Mouse (Mus musculus): ENCODE results near the gene Grid1. TPM values are rescaled to one million over a fixed set of nuclear protein-coding genes. Genes with fewer than 3 reads are reported as not detected.

The Grid1 gene
- polyA plus RNA-seq, 1 experiment from 2014 or later, result 0.65 TPM

DNA sequence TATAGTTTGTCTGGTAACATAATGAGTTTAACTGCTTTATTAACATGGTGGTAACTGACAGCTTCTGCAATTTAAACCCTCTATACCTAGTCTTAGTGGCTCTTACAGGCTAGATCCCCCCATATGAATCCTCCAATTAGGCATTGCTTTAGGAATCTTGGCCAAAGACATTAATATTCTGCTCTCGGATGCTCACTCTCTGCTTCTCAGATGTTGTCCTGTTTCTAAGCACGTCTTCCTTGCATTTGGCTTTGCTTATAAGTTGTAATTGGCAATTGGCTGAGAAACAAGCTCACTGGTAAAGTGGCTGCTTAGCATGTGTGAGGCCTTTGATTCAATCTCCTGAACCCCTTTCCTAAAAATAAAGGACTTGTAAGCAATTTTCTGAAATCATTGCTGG is 610.4 kb downstream of the Grid1 start:
- Histone ChIP-seq H3K36me3 (no peaks in the 10 kb centered on the region), H3K4me2 (replicated peaks) (no peak overlapping the region), H3K4me3 (no peak overlapping the region), H3K27ac (no peak overlapping the region), H3K27me3 (no peaks in the 10 kb centered on the region), H3K9me3 (no peaks in the 10 kb centered on the region), H3K4me1 (no peaks in the 10 kb centered on the region), H3K9ac (no peak overlapping the region)
- no peak for ATAC-seq (ENCODE audit: insufficient number of reproducible peaks, insufficient read depth, low FRiP score, low TSS enrichment)
- WGBS, result 80% methylated on average over 2 of the region's 2 CpGs

DNA sequence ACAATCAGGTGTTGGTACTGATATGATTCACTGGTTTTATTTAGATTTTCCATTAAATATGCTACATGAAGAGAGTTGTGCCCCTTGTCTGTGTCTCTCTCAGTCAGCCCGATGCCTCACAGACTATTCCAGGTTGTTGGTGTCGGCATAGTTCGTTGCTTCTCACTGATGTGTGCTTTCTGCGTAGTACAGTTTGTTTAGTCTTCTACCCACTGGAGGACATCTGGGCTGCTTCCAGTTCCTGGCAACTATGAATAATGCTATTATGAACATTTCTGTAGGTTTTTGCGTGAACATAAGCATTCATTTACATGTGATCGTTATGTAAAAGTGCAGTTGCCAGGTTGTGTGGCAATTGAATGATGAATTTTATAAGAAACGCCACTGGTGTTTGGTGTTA is 633.8 kb downstream of the Grid1 start:
- no peaks in the 10 kb centered on the region for H3K27me3 ChIP-seq
- H3K4me1 ChIP-seq, result no peaks in the 10 kb centered on the region
- H3K36me3 ChIP-seq, result no peaks in the 10 kb centered on the region
- H3K27ac ChIP-seq, result no peak overlapping the region
- no peaks in the 10 kb centered on the region for H3K9me3 ChIP-seq
- ATAC-seq (ENCODE audit: insufficient number of reproducible peaks, insufficient read depth, low FRiP score, low TSS enrichment), result no peak
- no peak overlapping the region for H3K4me3 ChIP-seq
- H3K9ac ChIP-seq, result no peak overlapping the region
- 90% methylated on average over 7 of the region's 7 CpGs for WGBS
- H3K4me2 ChIP-seq (replicated peaks), result no peak overlapping the region

DNA sequence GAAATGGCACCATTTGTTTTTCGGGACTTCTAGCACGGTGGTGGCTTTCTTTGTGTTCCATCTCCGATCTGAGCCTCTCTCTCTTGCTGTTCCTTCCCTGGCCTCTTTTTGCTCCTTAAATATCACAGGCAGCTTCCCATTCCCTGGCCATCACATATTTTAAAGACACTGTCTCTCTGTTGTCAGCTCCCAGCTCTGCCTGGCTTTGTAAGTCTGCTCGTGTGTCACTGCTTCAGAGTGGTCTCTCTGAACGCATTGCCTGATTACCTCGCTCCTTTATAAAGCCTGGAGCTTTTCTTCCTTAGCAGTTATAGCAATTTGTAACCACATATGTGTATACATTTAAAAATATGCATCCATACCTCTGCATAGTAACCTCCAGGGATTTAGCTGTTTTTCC is 648.3 kb downstream of the Grid1 start:
- H3K4me3 ChIP-seq, result no peak overlapping the region
- WGBS, result 69% methylated on average over 6 of the region's 6 CpGs
- H3K27me3 ChIP-seq, result no peaks in the 10 kb centered on the region
- no peak overlapping the region for H3K9ac ChIP-seq
- no peaks in the 10 kb centered on the region for H3K4me1 ChIP-seq
- no peaks in the 10 kb centered on the region for H3K36me3 ChIP-seq
- no peak overlapping the region for H3K27ac ChIP-seq
- H3K9me3 ChIP-seq, result no peaks in the 10 kb centered on the region
- no peak for ATAC-seq (ENCODE audit: insufficient number of reproducible peaks, insufficient read depth, low FRiP score, low TSS enrichment)
- no peak overlapping the region for H3K4me2 ChIP-seq (replicated peaks)

DNA sequence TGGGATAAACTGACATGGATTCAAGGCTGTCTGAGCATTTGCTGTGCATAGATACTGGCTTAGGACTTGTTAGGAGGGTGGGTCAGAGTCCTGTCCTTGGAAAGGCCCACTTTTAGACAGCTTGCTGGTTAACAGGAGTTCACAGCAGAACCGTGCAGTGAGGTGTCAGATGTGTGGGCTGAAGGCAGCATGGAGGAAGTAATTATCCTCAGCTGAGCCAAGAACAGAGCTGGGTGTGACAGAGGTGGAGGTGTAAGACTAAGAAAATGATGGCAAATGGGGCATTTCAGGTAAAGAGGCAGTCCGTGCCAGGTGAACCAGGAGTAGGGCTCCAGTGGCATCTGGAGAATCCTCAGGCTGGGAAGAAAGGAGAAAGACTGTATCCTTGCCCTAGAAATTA is 666.1 kb downstream of the Grid1 start:
- Histone ChIP-seq H3K27ac (no peak overlapping the region), H3K36me3 (no peaks in the 10 kb centered on the region), H3K4me3 (no peak overlapping the region), H3K4me2 (replicated peaks) (no peak overlapping the region), H3K4me1 (no peaks in the 10 kb centered on the region), H3K9me3 (no peaks in the 10 kb centered on the region), H3K9ac (no peak overlapping the region), H3K27me3 (no peaks in the 10 kb centered on the region)
- WGBS, result 77% methylated on average over 2 of the region's 2 CpGs
- no peak for ATAC-seq (ENCODE audit: insufficient number of reproducible peaks, insufficient read depth, low FRiP score, low TSS enrichment)

DNA sequence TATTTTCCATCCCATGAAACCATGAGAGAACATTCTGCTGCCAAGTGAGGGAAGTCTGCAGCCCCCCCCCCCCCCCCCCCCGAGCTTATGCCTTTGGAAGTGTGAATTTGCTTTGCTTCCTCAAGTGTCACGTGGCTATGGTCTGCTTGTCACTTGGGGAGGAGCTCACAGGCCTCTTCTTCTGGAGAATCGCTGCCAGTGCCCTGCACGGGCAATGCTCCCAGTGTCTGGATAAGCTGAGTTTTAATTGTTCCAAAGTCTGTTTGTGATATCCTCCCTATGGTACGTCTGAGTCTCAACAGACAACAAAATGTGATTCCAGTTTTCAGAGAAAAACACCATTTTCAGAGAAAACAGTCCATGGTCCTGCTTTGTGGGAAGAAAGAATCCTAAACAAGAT is 682.4 kb downstream of the Grid1 start:
- H3K4me2 ChIP-seq (replicated peaks), result no peak overlapping the region
- no peaks in the 10 kb centered on the region for H3K4me1 ChIP-seq
- H3K27me3 ChIP-seq, result no peaks in the 10 kb centered on the region
- H3K9ac ChIP-seq, result no peak overlapping the region
- no peak overlapping the region for H3K4me3 ChIP-seq
- 55% methylated on average over 5 of the region's 5 CpGs for WGBS
- H3K9me3 ChIP-seq, result no peaks in the 10 kb centered on the region
- H3K36me3 ChIP-seq, result no peaks in the 10 kb centered on the region
- no peak overlapping the region for H3K27ac ChIP-seq
- no peak for ATAC-seq (ENCODE audit: insufficient number of reproducible peaks, insufficient read depth, low FRiP score, low TSS enrichment)

DNA sequence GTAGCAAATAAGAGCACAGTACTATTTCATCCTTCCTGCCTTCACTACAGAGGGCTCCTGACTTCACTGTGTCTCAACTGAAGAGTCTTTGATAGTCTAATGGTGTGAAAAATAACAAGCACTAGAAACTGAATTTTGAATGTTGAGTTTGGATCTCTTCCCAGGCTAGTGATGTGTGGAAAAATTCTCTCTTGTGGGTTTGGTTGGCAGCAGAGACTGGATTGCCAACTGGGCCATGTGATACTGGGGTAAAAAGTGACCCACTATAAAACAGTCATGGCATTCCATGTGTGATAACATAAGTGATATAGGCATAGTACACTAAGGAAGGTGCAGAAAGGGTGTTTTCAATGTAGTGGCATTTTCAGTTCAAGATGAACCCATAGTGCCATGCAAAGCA is 699.5 kb downstream of the Grid1 start:
- no peaks in the 10 kb centered on the region for H3K27me3 ChIP-seq
- no peak overlapping the region for H3K9ac ChIP-seq
- no peak overlapping the region for H3K4me3 ChIP-seq
- H3K9me3 ChIP-seq, result no peaks in the 10 kb centered on the region
- H3K4me2 ChIP-seq (replicated peaks), result no peak overlapping the region
- H3K36me3 ChIP-seq, result no peaks in the 10 kb centered on the region
- H3K4me1 ChIP-seq, result no peaks in the 10 kb centered on the region
- no peak for ATAC-seq (ENCODE audit: insufficient number of reproducible peaks, insufficient read depth, low FRiP score, low TSS enrichment)
- no peak overlapping the region for H3K27ac ChIP-seq

DNA sequence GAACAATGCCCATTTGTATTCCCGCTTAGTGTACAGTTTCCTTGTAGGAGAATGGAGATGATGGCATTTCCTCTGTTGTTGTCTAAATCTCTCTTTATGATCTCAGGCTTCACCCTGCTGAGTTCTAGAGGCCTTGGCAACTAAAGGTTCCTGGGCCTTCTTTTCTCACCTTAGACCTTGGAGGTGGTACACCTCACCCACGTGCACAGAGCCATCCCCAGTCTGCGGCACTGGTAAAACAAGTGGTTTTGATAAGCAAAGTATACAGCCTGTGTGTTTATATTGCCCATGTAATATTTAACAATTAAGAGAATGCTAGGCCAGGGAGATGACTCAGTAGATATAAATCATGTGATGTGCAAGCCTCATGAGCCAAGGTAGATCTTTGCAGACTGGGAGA is 718.9 kb downstream of the Grid1 start:
- no peak for ATAC-seq (ENCODE audit: insufficient number of reproducible peaks, insufficient read depth, low FRiP score, low TSS enrichment)
- Histone ChIP-seq H3K27me3 (no peaks in the 10 kb centered on the region), H3K9me3 (no peaks in the 10 kb centered on the region), H3K27ac (no peak overlapping the region), H3K4me1 (no peaks in the 10 kb centered on the region), H3K9ac (no peak overlapping the region), H3K4me3 (no peak overlapping the region), H3K36me3 (no peaks in the 10 kb centered on the region), H3K4me2 (replicated peaks) (no peak overlapping the region)
- 76% methylated on average over 3 of the region's 3 CpGs for WGBS

DNA sequence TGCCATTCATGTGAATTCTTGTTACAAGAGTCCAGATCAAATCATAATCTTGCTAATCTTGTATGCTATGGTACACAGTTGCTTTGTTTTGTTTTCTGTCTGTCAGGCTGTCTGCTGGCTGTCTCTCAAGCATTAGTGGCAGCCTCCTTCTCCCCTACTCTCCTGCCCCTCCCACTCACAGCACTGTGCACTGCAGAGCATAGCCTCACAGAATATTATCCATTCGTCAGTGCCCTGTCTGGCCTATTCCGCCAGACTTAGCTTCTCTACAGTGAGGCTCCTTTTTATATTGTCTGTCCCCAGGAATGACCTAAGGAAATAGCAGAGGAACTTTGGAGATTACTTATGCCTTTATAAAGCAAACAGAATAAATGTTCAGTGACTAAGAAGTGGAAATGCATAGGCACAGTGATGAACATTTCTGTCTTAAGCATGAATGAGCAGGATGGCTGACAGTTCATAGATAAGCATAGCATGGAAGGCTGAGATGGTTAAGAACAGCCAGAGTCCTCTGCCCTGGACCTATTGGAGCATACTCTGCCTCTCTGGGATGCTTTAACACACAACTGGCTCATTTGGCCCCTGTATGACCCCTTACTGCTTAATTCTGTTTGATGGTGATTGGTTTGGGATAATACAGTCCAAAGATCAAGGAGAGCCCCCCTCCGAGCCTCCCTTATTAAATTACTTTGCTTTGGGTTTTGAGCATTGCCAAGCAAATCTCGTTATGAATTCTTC is 721.5 kb downstream of the Grid1 start:
- ATAC-seq (ENCODE audit: insufficient number of reproducible peaks, insufficient read depth, low FRiP score, low TSS enrichment), result peak; percentile 82
- Histone ChIP-seq H3K9ac (no peak overlapping the region), H3K36me3 (no peaks in the 10 kb centered on the region), H3K4me1 (no peaks in the 10 kb centered on the region), H3K27me3 (no peaks in the 10 kb centered on the region), H3K27ac (no peak overlapping the region), H3K9me3 (no peaks in the 10 kb centered on the region), H3K4me2 (replicated peaks) (no peak overlapping the region), H3K4me3 (no peak overlapping the region)
- 53% methylated on average over 4 of the region's 4 CpGs for WGBS

DNA sequence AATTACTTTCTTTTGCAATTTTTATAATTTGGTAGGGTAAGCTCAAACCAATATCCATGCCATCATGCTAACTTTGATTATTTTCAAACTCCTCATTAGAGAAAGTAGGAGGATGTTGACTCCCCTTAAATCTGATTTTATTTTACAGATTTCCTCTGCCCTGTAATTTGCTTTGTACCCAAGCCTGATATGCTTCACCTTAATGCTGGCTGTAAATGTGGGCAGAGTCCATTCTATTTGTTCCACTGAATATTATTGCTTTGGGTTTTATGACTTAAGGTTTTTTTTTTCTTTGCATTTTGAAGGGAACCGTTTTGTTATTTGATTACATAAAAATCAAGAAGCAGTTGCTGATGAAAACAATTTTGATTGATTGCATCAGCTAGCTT is 722.1 kb downstream of the Grid1 start:
- Histone ChIP-seq H3K9ac (no peak overlapping the region), H3K9me3 (no peaks in the 10 kb centered on the region), H3K36me3 (no peaks in the 10 kb centered on the region), H3K27ac (no peak overlapping the region), H3K27me3 (no peaks in the 10 kb centered on the region), H3K4me2 (replicated peaks) (no peak overlapping the region), H3K4me1 (no peaks in the 10 kb centered on the region), H3K4me3 (no peak overlapping the region)
- ATAC-seq (ENCODE audit: insufficient number of reproducible peaks, insufficient read depth, low FRiP score, low TSS enrichment), result no peak
- 71% methylated on average over 1 of the region's 1 CpGs for WGBS

DNA sequence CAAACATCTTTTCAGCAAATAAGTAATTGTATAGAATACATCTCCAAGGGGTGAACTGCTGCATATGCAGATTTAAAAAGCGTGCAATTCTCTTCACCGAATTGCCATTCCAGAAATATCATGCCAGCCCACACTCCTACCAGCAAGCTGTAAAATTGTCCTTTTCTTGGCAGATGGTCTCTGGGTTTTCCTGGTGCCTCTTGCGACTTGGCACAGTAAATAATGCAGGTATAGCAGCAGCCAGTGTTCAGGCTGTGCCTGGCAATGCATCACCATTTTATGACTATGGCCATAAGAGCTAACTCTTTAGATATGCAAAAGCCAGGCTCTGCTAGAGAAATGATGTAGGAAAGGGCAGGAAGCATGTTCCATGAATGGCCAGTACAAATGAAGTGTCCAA is 734.4 kb downstream of the Grid1 start:
- no peak overlapping the region for H3K9ac ChIP-seq
- no peak overlapping the region for H3K4me2 ChIP-seq (replicated peaks)
- H3K27me3 ChIP-seq, result no peaks in the 10 kb centered on the region
- H3K4me1 ChIP-seq, result no peaks in the 10 kb centered on the region
- no peaks in the 10 kb centered on the region for H3K9me3 ChIP-seq
- no peaks in the 10 kb centered on the region for H3K36me3 ChIP-seq
- 87% methylated on average over 3 of the region's 3 CpGs for WGBS
- no peak for ATAC-seq (ENCODE audit: insufficient number of reproducible peaks, insufficient read depth, low FRiP score, low TSS enrichment)
- no peak overlapping the region for H3K27ac ChIP-seq
- no peak overlapping the region for H3K4me3 ChIP-seq

DNA sequence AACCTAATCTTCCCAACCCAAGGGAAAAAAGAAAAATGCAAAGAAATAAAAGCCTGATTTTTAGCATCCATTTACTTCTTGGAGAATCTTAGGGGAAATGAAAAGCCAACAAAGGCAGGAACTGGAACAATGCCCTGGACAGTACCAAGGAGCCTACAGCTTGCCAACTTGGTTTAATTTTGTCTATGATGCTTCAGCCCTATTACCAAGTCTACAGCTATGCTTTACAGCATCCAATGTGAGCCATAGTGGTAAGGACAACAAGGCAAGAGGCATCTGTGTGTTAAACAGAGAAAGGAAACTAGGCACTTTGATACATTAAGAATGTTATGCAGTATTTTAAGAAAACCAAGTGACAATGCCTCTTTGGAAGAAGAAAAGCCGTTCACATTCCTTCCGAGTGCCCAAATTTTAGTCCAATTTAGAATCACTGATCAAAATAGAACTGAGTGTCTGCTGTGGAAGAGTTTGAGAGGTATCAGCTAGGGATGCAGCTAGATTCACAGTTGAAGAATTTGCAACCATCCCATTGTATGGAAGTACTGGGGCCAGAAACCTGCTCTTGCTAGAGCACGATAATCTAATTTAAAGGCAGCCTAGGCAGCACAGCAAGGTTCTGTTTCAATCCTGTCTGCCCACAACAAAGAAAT is 741.5 kb downstream of the Grid1 start:
- WGBS, result 85% methylated on average over 3 of the region's 3 CpGs

DNA sequence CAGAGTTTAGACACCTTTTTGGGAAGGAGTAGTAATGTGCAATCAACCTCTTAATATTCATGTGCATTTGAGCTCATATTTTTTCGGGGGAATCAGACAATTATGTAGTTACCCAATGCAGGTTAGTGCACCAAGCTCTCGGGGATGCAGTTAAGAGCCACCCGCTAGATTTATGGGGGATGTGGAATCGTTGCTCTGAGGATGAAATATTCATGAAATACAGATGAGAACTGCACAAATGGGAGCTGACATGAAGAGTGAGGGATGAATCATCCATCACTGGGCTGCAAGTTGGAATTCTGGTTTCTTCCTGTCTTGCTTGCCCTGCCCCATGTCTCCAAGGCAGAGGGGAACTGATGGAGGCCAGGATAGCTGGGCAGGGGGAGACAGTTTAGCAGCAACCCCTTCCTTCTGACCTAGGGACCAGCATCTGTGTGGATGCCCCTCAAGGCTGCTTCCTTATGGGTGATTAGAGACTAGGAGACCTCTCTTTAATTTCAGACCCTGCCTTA is 753.1 kb downstream of the Grid1 start:
- 74% methylated on average over 4 of the region's 4 CpGs for WGBS
- H3K27ac ChIP-seq, result no peak overlapping the region
- H3K27me3 ChIP-seq, result no peaks in the 10 kb centered on the region
- H3K9ac ChIP-seq, result no peak overlapping the region
- no peaks in the 10 kb centered on the region for H3K4me1 ChIP-seq
- H3K36me3 ChIP-seq, result no peaks in the 10 kb centered on the region
- no peak overlapping the region for H3K4me3 ChIP-seq
- ATAC-seq (ENCODE audit: insufficient number of reproducible peaks, insufficient read depth, low FRiP score, low TSS enrichment), result no peak
- H3K4me2 ChIP-seq (replicated peaks), result no peak overlapping the region
- no peaks in the 10 kb centered on the region for H3K9me3 ChIP-seq

More for the DNA sequence above, 741.5 kb downstream of the Grid1 start:
- ATAC-seq (ENCODE audit: insufficient number of reproducible peaks, insufficient read depth, low FRiP score, low TSS enrichment), result no peak
- no peak overlapping the region for H3K4me2 ChIP-seq (replicated peaks)
- H3K4me1 ChIP-seq, result no peaks in the 10 kb centered on the region
- no peaks in the 10 kb centered on the region for H3K27me3 ChIP-seq
- H3K27ac ChIP-seq, result no peak overlapping the region
- no peak overlapping the region for H3K4me3 ChIP-seq
- no peaks in the 10 kb centered on the region for H3K36me3 ChIP-seq
- H3K9me3 ChIP-seq, result no peaks in the 10 kb centered on the region
- H3K9ac ChIP-seq, result no peak overlapping the region

Data from embryonic facial prominence, embryonic 12.5 days (tissue).